Mouse (Mus musculus): ENCODE results near the gene Ints4.
A peak's percentile ranks its signal among the peaks of the same experiment; 100 is the strongest.

Ints4 gene

GRCm38 (mm10) chr7:97536571-97536970 is 55.8 kb downstream of the Ints4 start:
- ATAC-seq (ENCODE audit: low TSS enrichment): no peak

GRCm38 (mm10) chr7:97546462-97546861 is 65.7 kb downstream of the Ints4 start:
- ATAC-seq (ENCODE audit: low TSS enrichment): no peak

- ATAC-seq (ENCODE audit: low TSS enrichment): no peak
Observed at GRCm38 (mm10) chr7:97549301-97549700, 68.5 kb downstream of the Ints4 start.

GRCm38 (mm10) chr7:97550673-97551072 is 69.9 kb downstream of the Ints4 start:
- ATAC-seq (ENCODE audit: low TSS enrichment): no peak

GRCm38 (mm10) chr7:97563576-97563975 is 82.8 kb downstream of the Ints4 start:
- ATAC-seq (ENCODE audit: low TSS enrichment): no peak

- ATAC-seq (ENCODE audit: low TSS enrichment): no peak
Observed at GRCm38 (mm10) chr7:97569372-97569771, 88.6 kb downstream of the Ints4 start.

- ATAC-seq (ENCODE audit: low TSS enrichment): no peak
Observed at GRCm38 (mm10) chr7:97570389-97570788, 89.6 kb downstream of the Ints4 start.

- ATAC-seq (ENCODE audit: low TSS enrichment): no peak
Observed at GRCm38 (mm10) chr7:97578361-97579066, 97.8 kb downstream of the Ints4 start.

- ATAC-seq (ENCODE audit: low TSS enrichment): peak; percentile 91
Observed at GRCm38 (mm10) chr7:97579067-97579975, 98.6 kb downstream of the Ints4 start, which contains the start of the genes Aamdc and Rsf1. Gene Aamdc (minus strand): TSS chr7:97579497. Gene Rsf1 (plus strand): TSS chr7:97579889.

- ATAC-seq (ENCODE audit: low TSS enrichment): peak; percentile 11; the same call in 1 of the 2 replicates
Observed at GRCm38 (mm10) chr7:97579976-97580842, 99.5 kb downstream of the Ints4 start.

GRCm38 (mm10) chr7:97580843-97581214 is 100.1 kb downstream of the Ints4 start:
- peak; percentile 60 for ATAC-seq (ENCODE audit: low TSS enrichment)

GRCm38 (mm10) chr7:97588506-97588905 is 107.8 kb downstream of the Ints4 start:
- no peak for ATAC-seq (ENCODE audit: low TSS enrichment)

GRCm38 (mm10) chr7:97590488-97590887 is 109.7 kb downstream of the Ints4 start:
- ATAC-seq (ENCODE audit: low TSS enrichment): no peak
